Mouse (Mus musculus) left cerebral cortex, postnatal 4 days (tissue): Measurements from ENCODE around the gene 3110009E18Rik. TPM values are rescaled to one million over a fixed set of nuclear protein-coding genes. Genes with fewer than 3 reads are reported as not detected.

Experiments
- DNase-seq: peaks from one replicate; pipeline ENCODE4 v3.0.0-alpha.2; 2022
- intact Hi-C: fragments of 180-260 bp; cut with DNase I; formaldehyde crosslinking; loops from one replicate; pipeline ENCODE4 v1.15.1; 2025
- total RNA-seq, 2 experiments: library from RNA; stranded (reverse); gene quantifications; 2 replicates each; pipeline ENCODE4 v1.2.3; 2021

3110009E18Rik gene
- total RNA-seq, 2 experiments from 2014 or later = 11.2 to 11.8 TPM

- no peak for DNase-seq
- intact Hi-C loops = no loop called here
These were observed 69.3 kb downstream of the 3110009E18Rik start for GRCm38 (mm10) chr1:120190300-120190699.

GRCm38 (mm10) chr1:120190946-120191345, 70.0 kb downstream of the 3110009E18Rik start:
- intact Hi-C loops = no loop called here
- DNase-seq = no peak

- DNase-seq = no peak
- intact Hi-C loops = no loop called here
These were observed 71.3 kb downstream of the 3110009E18Rik start for GRCm38 (mm10) chr1:120192321-120192720.

DNA sequence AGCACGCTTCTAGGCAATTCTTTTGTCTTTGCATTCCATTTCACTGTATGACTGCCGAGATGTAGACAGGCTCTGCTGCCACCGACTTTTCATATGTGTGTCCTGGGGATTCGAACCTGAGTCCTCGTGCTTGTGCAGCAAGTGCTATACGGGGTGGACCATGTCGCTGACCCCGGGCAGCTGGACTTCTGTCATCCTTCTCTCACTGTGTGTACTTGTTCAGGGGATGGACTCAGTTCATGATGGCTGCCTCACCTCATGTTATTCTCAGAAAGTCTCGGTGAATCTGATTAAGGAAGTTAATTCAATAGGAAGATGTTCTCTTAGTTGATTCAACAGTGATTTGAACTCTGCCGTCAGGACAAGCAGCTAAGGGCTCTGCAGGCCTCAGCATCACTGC, 72.6 kb downstream of the 3110009E18Rik start:
- intact Hi-C loops = no loop called here
- DNase-seq = no peak

- intact Hi-C loops = loop anchor here (2.0 kb wide), 1 partner anchor 353 kb away; no protein-coding TSS in a partner anchor
- peak; percentile 38 for DNase-seq
These were observed 75.0 kb downstream of the 3110009E18Rik start for GRCm38 (mm10) chr1:120195947-120196346.

- DNase-seq = no peak
These were observed 75.7 kb downstream of the 3110009E18Rik start for GRCm38 (mm10) chr1:120196724-120197123.

GRCm38 (mm10) chr1:120197189-120197588, 76.2 kb downstream of the 3110009E18Rik start:
- intact Hi-C loops = loop anchor here (2.0 kb wide), 1 partner anchor 352 kb away; no protein-coding TSS in a partner anchor
- DNase-seq = peak; percentile 82

More at GRCm38 (mm10) chr1:120196724-120197123, 75.7 kb downstream of the 3110009E18Rik start:
- intact Hi-C loops = loop anchor here (2.0 kb wide), 1 partner anchor 352 kb away; no protein-coding TSS in a partner anchor

- intact Hi-C loops = no loop called here
- no peak for DNase-seq
These were observed 77.2 kb downstream of the 3110009E18Rik start for GRCm38 (mm10) chr1:120198151-120198550.

- intact Hi-C loops = no loop called here
These were observed 78.0 kb downstream of the 3110009E18Rik start for GRCm38 (mm10) chr1:120198942-120199341.

DNA sequence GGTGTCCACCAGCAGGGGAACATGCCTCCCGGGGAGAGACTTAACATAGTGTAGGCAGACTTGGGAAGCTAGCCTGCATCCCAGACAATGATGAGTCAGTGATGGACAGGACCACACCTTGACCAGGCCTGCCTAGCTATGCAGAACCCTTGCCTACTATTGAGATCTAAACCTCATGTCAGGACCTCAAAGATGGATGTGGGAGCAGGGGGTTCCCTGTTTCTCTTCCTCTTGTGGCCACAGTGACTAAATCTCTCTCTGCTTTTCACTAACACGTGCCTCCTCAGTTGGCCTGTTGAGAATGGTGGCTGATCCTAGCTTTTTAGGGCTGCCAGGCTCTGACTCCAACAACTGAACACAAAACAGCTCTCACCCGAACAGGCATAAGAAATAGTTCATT, 81.6 kb downstream of the 3110009E18Rik start:
- no peak for DNase-seq
- intact Hi-C loops = no loop called here

More at GRCm38 (mm10) chr1:120198942-120199341, 78.0 kb downstream of the 3110009E18Rik start:
- no peak for DNase-seq

DNA sequence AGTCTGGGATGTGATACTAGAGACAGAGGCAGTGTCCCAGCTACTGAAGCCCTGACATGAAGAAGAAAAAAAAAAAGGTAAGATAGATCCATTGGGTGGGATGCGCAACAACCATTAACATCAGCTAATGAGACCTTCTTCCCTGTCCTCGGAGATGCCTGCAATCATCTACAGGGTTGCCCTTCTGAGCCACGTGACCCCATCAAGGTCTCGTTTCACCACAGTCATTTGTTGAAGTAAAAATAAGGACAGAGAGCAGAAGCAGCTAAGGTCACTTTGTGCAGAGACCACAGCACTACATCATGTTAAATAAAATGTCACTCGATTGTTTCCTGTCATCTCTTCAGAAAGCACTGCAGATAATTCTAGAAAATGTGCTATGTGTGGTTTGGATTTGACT, 82.8 kb downstream of the 3110009E18Rik start:
- intact Hi-C loops = no loop called here
- DNase-seq = no peak

DNA sequence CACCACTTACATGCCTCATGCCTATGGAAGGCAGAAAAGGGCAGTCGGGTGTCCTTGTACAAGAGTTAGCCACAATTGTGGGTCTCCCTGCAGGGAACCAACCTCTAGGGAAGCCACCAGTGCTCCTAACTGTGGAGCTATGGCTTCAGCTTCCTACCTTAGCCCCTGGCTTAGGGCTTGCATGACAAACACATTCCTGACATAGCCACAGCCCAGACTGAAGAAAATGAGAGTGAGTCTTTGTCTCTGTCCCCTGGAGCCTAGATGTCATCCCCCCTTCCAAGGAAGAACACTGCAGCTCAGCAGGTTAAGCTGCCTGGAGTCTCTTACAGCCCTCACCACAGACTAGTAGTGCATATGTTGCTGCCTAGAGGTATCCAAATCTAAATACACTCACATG, 83.8 kb downstream of the 3110009E18Rik start:
- DNase-seq = no peak
- intact Hi-C loops = no loop called here

DNA sequence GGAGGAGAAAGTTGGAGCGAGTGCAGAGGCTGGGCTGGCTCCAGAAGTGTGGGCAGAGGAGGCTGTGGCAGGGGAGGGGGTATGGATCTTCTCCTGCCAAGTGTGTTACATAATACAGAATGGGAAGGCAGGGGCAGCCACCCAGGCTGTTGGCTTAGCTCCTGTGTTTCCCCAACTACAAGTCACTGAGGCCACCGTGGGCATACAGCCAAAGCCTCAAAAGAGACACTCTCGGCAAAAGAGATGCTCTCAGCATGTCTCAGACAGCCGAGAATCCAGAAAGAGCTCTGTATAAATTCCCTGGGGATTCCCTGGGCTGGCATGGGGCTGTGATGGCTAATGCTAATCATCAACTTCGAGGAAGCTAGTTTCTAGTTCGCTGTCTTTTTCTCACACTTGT, 86.6 kb downstream of the 3110009E18Rik start:
- DNase-seq = peak; percentile 92
- intact Hi-C loops = no loop called here

- no peak for DNase-seq
- intact Hi-C loops = no loop called here
These were observed 87.7 kb downstream of the 3110009E18Rik start for GRCm38 (mm10) chr1:120208502-120209230.

- intact Hi-C loops = no loop called here
- DNase-seq = no peak
These were observed 99.9 kb downstream of the 3110009E18Rik start for GRCm38 (mm10) chr1:120220841-120221240.

- intact Hi-C loops = no loop called here
- DNase-seq = no peak
These were observed 100.3 kb downstream of the 3110009E18Rik start for GRCm38 (mm10) chr1:120221285-120221684.

GRCm38 (mm10) chr1:120223613-120224012, 102.6 kb downstream of the 3110009E18Rik start:
- DNase-seq = no peak
- intact Hi-C loops = no loop called here

DNA sequence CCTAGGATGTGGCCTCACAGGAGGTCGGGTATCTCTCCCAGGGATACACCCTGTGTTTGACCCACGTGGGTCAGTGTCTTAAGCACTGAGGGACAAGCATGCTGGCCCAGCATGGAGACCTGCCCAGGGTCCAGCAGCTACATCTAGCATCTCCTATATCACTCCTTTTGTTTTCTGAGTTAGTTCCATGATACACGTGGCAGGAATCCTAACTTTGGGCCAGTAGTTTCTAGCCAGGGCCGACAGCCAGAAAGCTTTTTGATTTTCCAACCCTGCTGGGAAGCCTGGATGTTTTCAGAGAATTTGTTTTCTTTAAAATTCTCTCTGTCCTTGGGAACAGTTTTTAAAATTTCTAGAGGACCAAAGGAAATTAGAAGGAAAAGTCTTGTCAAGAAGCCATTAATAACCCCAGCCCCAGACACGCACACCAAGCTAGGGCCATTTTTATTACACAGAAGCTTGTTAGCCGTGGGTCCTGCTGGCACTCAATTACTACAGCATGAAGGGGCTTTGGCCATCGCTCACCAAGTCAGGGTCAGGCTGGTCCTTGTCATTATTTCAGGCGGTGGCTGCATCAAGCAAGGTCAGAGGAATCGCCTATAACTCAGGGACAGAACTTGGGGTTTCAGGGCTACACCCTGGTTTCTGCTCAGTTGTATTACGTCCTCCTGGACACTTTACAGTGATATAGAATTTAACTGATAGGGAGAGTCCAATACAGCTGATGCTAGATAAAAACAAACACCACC, 108.9 kb downstream of the 3110009E18Rik start:
- intact Hi-C loops = no loop called here
- no peak for DNase-seq

GRCm38 (mm10) chr1:120231334-120231733, 110.3 kb downstream of the 3110009E18Rik start:
- DNase-seq = peak; percentile 51
- intact Hi-C loops = no loop called here

DNA sequence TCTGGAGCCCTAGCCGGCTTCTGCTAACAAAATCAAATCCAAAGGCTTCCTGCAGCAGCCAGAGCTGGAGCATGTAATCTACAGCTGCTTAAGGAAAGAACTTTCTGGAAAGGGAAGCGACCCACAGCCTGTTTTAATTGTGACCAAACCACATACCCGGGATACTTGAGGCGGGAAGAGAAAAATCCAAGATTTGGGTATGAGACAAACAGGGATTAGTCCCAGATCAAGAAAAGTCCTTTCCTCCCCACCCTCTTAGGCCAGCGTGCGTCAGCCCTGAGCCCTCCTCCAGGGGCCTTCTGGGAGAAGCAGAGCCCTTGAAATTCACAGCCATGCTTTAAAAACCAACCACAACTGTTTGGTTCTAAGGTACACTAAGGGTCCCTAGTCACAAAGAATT, 111.2 kb downstream of the 3110009E18Rik start:
- intact Hi-C loops = no loop called here
- DNase-seq = no peak

GRCm38 (mm10) chr1:120235631-120236215, 114.7 kb downstream of the 3110009E18Rik start:
- DNase-seq = no peak
- intact Hi-C loops = no loop called here
